Mouse (Mus musculus): ENCODE results near the gene Csf1.

- no peak for TF ChIP-seq CTCF (conservative IDR thresholded peaks at IDR 0.05; ENCODE audit: insufficient read depth, insufficient read length, low read depth, low read length)
- no peak for TF ChIP-seq POLR2A (IDR thresholded peaks at IDR 0.05; ENCODE audit: low read depth, low read length)
Observed at GRCm38 (mm10) chr3:107739966-107740365, 20.3 kb downstream of the Csf1 start.
